Mouse (Mus musculus): ENCODE data around the gene Bach2.

Bach2 gene

GRCm38 (mm10) chr4:32327626-32328025 is 89.0 kb downstream of the Bach2 start:
- no peak for DNase-seq (ENCODE audit: low spot score in 2 of 2)

- DNase-seq (ENCODE audit: low spot score in 2 of 2), result no peak
Measured at GRCm38 (mm10) chr4:32328561-32328960, 90.0 kb downstream of the Bach2 start.

- no peak for DNase-seq (ENCODE audit: low spot score in 2 of 2)
Measured at GRCm38 (mm10) chr4:32330584-32331314, 92.1 kb downstream of the Bach2 start.

- DNase-seq (ENCODE audit: low spot score in 2 of 2), result no peak
Measured at GRCm38 (mm10) chr4:32332028-32332427, 93.4 kb downstream of the Bach2 start.

- DNase-seq (ENCODE audit: low spot score in 2 of 2), result no peak
Measured at GRCm38 (mm10) chr4:32334131-32334530, 95.5 kb downstream of the Bach2 start.

GRCm38 (mm10) chr4:32334765-32335164 is 96.2 kb downstream of the Bach2 start:
- no peak for DNase-seq (ENCODE audit: low spot score in 2 of 2)

GRCm38 (mm10) chr4:32335659-32336058 is 97.1 kb downstream of the Bach2 start:
- DNase-seq (ENCODE audit: low spot score in 2 of 2), result no peak

- no peak for DNase-seq (ENCODE audit: low spot score in 2 of 2)
Measured at GRCm38 (mm10) chr4:32336642-32337041, 98.0 kb downstream of the Bach2 start.

- peak in 1 of 2 experiments; percentile 54 for DNase-seq (ENCODE audit: low spot score in 2 of 2)
Measured at GRCm38 (mm10) chr4:32337638-32338037, 99.0 kb downstream of the Bach2 start.

- DNase-seq (ENCODE audit: low spot score in 2 of 2), result no peak
Measured at GRCm38 (mm10) chr4:32338451-32338850, 99.8 kb downstream of the Bach2 start.

GRCm38 (mm10) chr4:32340844-32341243 is 102.2 kb downstream of the Bach2 start:
- no peak for DNase-seq (ENCODE audit: low spot score in 2 of 2)

- no peak for DNase-seq (ENCODE audit: low spot score in 2 of 2)
Measured at GRCm38 (mm10) chr4:32342269-32342668, 103.7 kb downstream of the Bach2 start.

GRCm38 (mm10) chr4:32343256-32344165 is 104.9 kb downstream of the Bach2 start:
- no peak for DNase-seq (ENCODE audit: low spot score in 2 of 2)

- peak in 1 of 2 experiments; percentile 23 for DNase-seq (ENCODE audit: low spot score in 2 of 2)
Measured at GRCm38 (mm10) chr4:32344276-32344675, 105.7 kb downstream of the Bach2 start.

- DNase-seq (ENCODE audit: low spot score in 2 of 2), result no peak
Measured at GRCm38 (mm10) chr4:32347202-32347601, 108.6 kb downstream of the Bach2 start.

GRCm38 (mm10) chr4:32347711-32348110 is 109.1 kb downstream of the Bach2 start:
- DNase-seq (ENCODE audit: low spot score in 2 of 2), result no peak

GRCm38 (mm10) chr4:32349361-32349760 is 110.8 kb downstream of the Bach2 start:
- peak in 1 of 2 experiments; percentile 16 for DNase-seq (ENCODE audit: low spot score in 2 of 2)

GRCm38 (mm10) chr4:32351236-32351635 is 112.6 kb downstream of the Bach2 start:
- no peak for DNase-seq (ENCODE audit: low spot score in 2 of 2)

- no peak for DNase-seq (ENCODE audit: low spot score in 2 of 2)
Measured at GRCm38 (mm10) chr4:32351661-32352246, 113.2 kb downstream of the Bach2 start.

GRCm38 (mm10) chr4:32352442-32352841 is 113.8 kb downstream of the Bach2 start:
- DNase-seq (ENCODE audit: low spot score in 2 of 2), result peak in 1 of 2 experiments; percentile 45

- no peak for DNase-seq (ENCODE audit: low spot score in 2 of 2)
Measured at GRCm38 (mm10) chr4:32352842-32353241, 114.2 kb downstream of the Bach2 start.

GRCm38 (mm10) chr4:32355935-32356617 is 117.5 kb downstream of the Bach2 start:
- DNase-seq (ENCODE audit: low spot score in 2 of 2), result no peak
